Mouse (Mus musculus): Measurements from ENCODE around the gene Gm14124.
"Not testable (repeated sequence)": the region's sequence is repeated elsewhere in the genome, so short reads cannot be mapped to it uniquely, and the experiment has no call there.

Gene Gm14124

DNA sequence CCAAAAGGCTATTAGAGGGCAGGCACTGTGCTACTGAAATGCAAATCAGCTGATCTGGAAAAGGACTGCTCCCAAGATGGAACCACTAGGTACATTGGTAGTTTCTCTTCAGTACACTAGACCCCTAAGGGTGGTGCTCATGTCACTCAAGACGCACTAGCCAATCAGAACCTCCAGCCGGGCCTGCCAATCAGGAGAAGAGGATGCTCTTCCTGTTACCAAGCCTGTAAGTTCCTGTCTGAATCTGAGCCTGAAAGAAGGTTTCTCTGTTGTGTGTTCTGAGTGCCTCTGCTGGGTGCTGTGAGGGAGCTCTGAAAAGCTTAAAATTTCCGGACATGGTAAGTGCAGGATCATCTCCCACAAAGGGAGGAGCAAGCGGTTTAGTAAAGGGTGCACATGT lies at the start of gene Gm14124:
Gm14124 (plus strand) TSS at position 227 of the 400 bp plus-strand sequence.
- DNase-seq, result not testable (repeated sequence)

DNA sequence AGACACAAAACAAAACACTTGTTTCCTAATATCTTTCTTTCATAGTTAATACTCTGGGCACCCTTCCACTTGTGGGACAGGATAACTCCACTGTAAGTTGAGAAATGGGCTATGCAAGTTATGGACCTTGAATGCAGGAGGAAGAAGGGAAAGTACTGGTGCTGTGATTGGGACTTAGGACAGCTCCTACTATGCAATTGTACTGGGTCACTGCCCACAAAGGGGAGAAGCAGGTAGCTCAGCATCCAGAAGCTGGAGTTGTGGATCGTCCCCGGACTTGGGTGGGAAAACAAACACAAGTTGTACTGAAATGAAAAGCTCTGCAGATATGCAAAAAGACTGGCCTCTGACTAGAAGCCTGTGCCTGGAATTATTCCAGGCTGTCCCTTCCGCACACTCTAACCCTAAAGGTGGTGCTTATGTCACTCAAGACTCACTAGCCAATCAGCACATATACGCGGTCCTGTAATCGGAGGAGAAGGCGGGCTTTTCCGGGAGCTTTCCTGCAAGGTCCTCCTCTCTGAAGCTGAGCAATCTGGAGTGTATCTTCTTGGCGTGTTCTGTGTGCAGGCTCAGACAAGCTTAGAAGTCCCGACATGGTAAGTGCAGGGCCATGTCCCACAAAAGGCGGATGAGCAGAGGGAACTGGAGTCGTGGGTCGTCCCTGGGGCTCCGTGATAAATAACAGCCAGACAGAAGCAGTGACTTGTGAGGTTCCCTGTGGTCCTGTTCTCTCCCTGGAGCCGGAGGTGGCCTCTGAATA lies 39.5 kb upstream of the Gm14124 start, which contains the start of gene Zfp937:
Zfp937 (plus strand) TSS at position 474 of the 763 bp plus-strand sequence.
- peak; percentile 84 for DNase-seq

DNA sequence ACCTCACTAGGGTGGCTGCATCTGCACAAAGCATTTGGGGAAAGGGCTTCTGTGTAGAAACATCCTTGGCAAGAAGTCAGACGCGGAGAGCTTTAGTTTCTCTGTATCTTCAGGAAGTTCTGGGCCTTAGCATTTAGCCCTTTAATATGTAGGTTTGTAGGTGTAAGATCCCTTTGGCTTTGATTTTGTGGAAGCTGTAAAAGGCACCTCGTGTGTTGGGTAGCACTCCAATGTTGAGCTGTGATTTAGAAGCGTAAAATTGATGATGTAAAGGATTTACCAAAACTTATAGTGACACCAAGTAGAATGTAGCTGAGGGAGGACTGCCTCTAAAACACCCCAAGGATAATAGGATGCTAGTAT lies 39.0 kb upstream of the Gm14124 start:
- not testable (repeated sequence) for DNase-seq

DNA sequence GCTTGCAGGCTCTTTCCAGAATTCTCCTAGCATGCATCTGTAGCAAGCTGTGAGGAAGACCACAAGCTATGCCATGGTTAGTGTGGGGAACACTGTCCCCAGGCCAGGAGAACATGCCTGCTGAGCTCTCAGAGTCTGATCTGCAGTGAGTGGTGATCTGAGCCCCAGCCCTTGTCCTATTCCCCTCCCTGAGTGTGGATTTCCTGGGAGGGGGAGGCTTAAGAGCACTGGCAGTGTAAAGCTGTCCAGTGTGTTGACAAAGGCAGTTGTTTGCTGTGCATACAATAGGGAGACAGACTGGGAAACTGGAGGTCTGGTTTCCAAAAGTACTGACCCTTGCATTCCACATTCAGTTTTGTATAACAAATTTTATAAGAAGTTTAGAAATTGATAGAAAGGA lies 34.1 kb upstream of the Gm14124 start:
- DNase-seq, result not testable (repeated sequence)

DNA sequence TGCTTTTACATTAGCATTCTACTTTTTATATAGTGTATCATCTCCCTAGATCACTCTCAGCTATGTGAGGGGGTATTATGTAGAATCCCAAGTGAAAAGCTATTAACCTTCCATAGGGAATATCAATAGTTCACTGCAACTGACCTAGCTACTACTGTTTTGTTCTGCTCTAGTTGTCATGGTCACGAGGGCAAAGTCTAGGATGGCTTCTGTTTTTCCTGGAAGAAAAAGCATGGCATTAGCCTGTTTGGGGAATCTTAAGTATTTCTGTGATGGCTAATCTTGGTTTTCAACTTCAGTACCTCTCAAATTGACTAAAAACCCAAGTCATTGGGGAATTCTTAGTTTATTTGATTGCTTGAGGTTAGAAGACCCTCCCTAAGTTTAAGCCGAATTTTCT lies 14.1 kb upstream of the Gm14124 start:
- no peak for DNase-seq

DNA sequence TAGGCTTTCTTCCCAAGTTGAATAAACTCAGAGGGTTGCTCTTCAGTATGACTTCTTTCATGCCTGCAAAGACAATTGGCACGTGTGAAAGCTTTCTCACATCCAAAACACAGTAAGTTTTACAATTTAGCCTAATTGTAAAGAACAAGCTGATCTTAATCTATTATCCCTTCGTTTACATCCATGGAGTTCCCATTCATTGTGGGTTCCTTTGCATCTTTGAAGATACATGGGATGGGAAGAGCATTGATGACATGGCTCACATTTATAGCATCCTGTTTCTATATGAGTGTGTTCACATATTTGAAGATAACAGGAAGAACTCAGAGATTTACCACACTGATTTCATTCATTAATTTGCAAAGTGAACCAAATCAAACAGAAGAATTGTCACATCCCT lies 1.8 kb upstream of the Gm14124 start, which contains the start of gene Gm21994:
Gm21994 (minus strand) TSS at position 101 of the 400 bp plus-strand sequence.
- DNase-seq, result not testable (repeated sequence)

DNA sequence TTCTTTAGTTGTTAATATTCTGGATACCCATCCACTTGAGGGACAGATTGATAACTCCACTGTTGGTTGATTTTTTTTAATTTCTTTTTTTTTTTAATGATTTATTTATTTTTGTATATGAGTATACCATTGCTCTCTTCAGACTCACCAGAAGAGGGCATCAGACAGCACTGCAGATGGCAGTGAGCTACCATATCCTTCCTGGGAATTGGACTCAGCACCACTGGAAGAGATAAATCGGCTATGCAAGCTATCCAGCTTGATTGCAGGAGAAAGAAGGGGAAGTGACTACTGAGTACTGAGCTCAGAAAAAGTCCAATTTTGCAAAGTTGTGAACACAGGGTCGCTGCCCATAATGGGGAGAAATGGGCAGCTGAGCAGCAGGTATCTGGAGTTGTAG lies 456 bp upstream of the Gm14124 start:
- not testable (repeated sequence) for DNase-seq

DNA sequence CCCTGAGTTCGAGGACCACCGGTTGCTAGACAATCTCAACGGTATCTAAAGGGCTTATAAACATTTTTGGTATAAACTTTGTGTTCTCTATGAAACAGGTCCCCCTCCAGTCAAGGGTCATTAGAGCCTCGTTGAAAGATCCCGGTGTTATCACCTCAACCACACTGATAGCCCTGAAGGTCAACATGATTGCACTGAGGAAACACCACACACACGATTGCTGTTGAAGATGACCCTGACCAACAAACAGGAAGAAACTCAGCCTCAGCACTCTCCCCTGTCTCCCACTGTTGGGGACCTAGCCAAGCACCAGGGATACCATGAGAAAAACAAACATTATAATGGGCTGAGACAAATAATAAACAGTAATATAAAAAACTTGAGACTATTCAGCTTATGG lies 36.4 kb downstream of the Gm14124 start:
- no peak for DNase-seq

DNA sequence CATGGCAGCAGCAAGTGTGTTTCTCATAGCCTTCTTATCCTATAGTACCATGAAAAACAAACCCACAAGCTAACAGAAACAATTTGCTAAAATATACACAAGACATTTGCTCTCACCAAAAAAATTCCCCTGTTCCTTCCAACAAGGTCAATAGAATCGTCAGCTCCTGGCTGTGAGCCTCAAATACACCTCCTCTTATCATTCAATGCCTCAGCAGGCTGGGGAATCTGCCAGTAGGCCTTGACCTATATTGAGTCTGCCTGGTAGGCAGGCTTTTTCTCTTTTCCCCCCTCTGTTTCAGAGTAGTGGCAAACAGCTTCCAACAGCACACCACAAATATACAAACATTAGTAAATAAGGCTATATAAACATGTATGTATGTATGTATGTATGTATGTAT lies 41.8 kb downstream of the Gm14124 start:
- DNase-seq, result no peak

DNA sequence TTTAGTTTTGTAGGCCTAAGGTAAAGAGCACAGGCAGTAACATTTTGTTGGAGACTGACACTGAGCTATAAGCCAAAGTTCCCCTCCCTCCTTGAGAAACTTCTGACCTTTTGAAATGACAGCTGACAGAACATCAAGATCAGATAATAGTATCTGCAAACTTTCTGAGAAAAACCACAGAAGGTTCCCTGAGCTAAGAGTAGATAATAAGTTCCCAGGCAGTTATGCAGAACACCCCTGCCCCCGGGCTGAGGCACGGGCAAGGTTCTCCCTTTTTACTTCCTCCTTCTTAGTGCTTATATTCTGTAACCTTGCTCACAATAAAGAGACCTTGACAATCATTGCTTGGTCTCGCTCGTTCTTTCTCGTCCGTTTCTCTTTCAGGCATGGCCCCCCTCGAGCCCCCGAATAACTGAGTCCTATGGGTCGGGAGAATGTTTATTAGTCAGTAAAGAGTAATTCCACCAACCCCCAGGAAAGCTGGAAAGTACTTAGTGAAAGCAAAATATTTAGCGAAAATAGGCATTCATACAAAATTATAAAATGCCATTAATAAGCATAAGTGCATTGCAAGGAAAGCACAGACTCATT lies 50.0 kb downstream of the Gm14124 start:
- DNase-seq, result no peak

DNA sequence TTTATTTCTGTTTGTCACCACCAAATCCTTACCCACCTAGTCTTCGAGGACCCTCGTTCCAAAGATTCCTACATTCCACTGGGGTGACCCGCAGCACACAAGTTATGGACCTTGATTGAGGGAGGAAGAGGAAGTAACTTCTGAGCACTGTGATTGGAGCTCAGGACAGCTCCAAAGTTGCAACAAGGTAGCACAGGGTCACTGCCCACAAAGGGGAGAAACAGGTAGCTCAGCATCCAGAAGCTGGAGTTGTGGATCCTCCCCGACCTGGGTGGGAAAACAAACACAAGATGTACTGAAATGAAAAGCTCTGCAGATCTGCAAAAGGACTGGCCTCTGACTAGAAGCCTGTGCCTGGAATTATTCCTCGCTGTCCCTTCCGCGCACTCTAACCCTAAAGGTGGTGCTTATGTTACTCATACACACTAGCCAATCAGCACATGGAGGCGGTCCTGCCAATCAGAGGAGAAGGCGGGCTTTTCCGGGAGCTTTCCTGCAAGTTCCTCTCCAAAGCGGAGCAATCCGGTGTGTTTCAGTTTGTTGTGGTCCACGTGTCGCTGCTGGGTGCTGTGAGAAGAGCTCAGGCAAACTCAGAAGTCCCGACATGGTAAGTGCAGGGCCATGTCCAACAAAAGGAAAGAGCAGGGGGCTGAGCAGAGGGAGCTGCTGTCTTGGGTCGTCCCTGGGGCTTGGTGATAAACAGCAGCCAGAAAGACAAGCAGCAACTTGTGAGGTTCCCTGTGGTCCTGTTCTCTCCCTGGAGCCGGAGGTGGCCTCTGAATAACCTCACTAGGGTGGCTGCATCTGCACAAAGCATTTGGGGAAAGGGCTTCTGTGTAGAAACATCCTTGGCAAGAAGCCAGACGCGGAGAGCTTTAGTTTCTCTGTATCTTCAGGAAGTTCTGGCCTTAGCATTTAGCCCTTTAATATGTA lies 53.9 kb downstream of the Gm14124 start:
- peak; percentile 95 for DNase-seq

DNA sequence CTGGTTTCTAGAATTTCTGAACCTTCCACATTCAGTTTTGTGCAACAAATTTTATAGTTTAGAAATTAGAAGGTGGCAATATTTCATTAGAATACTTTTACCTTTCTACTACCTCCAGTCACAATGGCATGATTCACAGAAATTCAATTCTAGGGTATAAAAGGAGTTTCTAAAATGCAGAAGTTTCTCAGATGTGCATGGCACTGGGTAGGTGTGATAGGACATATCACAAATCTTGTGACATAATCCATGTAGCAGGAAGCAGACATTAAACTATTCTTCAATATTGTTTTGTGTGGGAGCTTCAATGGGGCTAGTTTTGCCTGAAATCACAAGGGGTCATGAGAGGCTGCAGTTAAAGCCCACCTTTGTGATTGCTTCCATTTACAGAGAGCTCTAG lies 58.8 kb downstream of the Gm14124 start:
- DNase-seq, result no peak

DNA sequence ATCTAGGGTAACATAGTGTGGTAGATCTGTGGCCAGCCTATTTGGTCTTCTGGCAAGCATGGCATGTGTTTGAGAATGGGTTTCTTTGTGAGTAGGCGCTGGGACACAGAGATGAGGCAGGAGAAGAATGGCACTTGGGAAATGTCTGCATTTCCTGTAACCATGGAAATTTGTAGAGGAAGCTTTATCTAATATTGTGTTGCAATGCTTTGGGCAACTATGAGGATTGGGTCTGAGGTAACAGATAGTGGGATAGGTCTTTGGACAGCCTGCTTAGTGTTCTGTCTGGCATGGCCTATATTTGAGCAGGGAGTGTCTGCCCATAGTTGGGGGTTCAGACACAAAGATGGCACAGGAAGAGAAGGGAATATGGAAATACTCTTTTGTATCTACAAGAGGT lies 61.7 kb downstream of the Gm14124 start:
- no peak for DNase-seq

Measured in lung, postnatal 10 days (tissue).